Mouse (Mus musculus): Measurements from ENCODE around the gene Akap2. TPM values are rescaled to one million over a fixed set of nuclear protein-coding genes. Genes with fewer than 3 reads are reported as not detected.

Gene Akap2
- polyA plus RNA-seq, 2 experiments, result 0.76 to 1.5 TPM

GRCm38 (mm10) chr4:57682341-57682740 lies 35.1 kb upstream of the Akap2 start:
- no peaks in the 10 kb centered on the region for H3K27me3 ChIP-seq (ENCODE audit: control insufficient read depth, insufficient read depth, low read length)
- no peaks in the 10 kb centered on the region for H3K4me1 ChIP-seq (replicated peaks; ENCODE audit: control insufficient read depth in 2 of 2, insufficient read depth in 2 of 2, low read length in 1 of 2)
- no peak for DNase-seq (ENCODE audit: low read depth in 3 of 3, low spot score in 3 of 3)
- no peaks in the 10 kb centered on the region for H3K9me3 ChIP-seq (ENCODE audit: control insufficient read depth, low read length)
- no peak overlapping the region for H3K4me2 ChIP-seq (ENCODE audit: low read depth)
- no peak for TF ChIP-seq CTCF (IDR thresholded peaks at IDR 0.05; ENCODE audit: low read depth)
- TF ChIP-seq EP300 (IDR thresholded peaks at IDR 0.05; ENCODE audit: low read depth), result no peak
- 70% methylated on average over 2 of the region's 2 CpGs for WGBS (ENCODE audit: insufficient replicate concordance)
- H3K4me3 ChIP-seq (ENCODE audit: insufficient read depth in 1 of 2, low read depth in 2 of 2, low read length in 2 of 2), result no peak overlapping the region
- no peaks in the 10 kb centered on the region for H3K36me3 ChIP-seq (replicated peaks; ENCODE audit: control insufficient read depth, insufficient read depth, low read depth)
- no peak overlapping the region for H3K9ac ChIP-seq (replicated peaks)
- ATAC-seq (ENCODE audit: insufficient read depth), result no peak
- H3K27ac ChIP-seq, result no peak overlapping the region

DNA sequence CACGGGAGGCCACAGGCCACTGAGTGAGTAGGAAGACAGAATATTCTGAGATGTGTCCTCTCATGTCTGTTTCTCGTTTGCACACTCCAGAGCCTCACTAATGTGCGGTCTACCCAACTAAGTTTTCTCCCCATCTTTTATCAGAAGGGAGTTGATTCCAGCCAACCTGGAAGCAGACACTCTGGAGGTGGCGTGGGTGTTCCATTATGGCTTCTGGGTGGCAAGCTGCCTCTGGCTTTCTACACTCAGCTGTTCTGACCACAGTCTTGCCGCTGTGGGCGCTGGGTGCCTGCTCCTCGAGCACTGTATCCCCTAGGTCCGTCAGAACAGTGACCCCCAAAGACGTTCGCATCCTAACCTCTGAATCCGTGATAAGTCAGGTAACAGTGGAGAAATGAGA lies 34.5 kb upstream of the Akap2 start:
- ATAC-seq (ENCODE audit: insufficient read depth) (no peak), DNase-seq (ENCODE audit: low read depth in 3 of 3, low spot score in 3 of 3) (no peak)
- H3K4me2 ChIP-seq (ENCODE audit: low read depth), result no peak overlapping the region
- H3K27ac ChIP-seq, result no peak overlapping the region
- H3K9me3 ChIP-seq (ENCODE audit: control insufficient read depth, low read length), result no peaks in the 10 kb centered on the region
- no peak overlapping the region for H3K9ac ChIP-seq (replicated peaks)
- no peaks in the 10 kb centered on the region for H3K4me1 ChIP-seq (replicated peaks; ENCODE audit: control insufficient read depth in 2 of 2, insufficient read depth in 2 of 2, low read length in 1 of 2)
- TF ChIP-seq CTCF (IDR thresholded peaks at IDR 0.05; ENCODE audit: low read depth) (no peak), EP300 (IDR thresholded peaks at IDR 0.05; ENCODE audit: low read depth) (no peak)
- H3K36me3 ChIP-seq (replicated peaks; ENCODE audit: control insufficient read depth, insufficient read depth, low read depth), result no peaks in the 10 kb centered on the region
- H3K27me3 ChIP-seq (ENCODE audit: control insufficient read depth, insufficient read depth, low read length), result no peaks in the 10 kb centered on the region
- WGBS (ENCODE audit: insufficient replicate concordance), result 65% methylated on average over 11 of the region's 11 CpGs
- no peak overlapping the region for H3K4me3 ChIP-seq (ENCODE audit: insufficient read depth in 1 of 2, low read depth in 2 of 2, low read length in 2 of 2)

DNA sequence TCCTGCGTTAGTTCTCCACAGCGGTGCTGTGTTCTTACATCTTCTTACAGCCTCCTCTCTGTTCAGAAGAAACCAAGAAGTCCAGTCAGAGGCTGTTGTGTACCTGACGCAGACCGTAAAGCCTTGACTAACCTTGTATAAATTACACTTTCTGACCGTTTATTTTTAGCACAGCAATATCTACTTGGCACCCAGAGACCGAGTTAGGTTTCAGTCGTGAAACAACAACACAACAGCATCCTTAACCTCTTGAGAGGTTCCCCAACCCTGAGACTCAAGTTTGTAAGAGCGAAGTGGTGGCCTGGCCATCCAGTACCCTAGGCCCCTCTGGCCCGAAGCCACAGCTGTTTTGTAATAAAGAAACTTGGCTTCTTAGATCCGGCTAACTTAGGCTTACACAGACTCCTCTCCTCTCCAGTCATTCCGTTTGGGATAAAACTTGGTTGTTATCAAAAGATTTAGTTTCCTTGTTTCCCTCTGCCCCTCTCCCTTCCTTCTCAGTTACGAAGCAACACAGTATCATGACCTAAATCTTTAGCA lies 32.7 kb upstream of the Akap2 start:
- Histone ChIP-seq H3K4me1 (replicated peaks; ENCODE audit: control insufficient read depth in 2 of 2, insufficient read depth in 2 of 2, low read length in 1 of 2) (no peaks in the 10 kb centered on the region), H3K9me3 (ENCODE audit: control insufficient read depth, low read length) (no peaks in the 10 kb centered on the region), H3K27me3 (ENCODE audit: control insufficient read depth, insufficient read depth, low read length) (no peaks in the 10 kb centered on the region), H3K36me3 (replicated peaks; ENCODE audit: control insufficient read depth, insufficient read depth, low read depth) (no peaks in the 10 kb centered on the region), H3K9ac (replicated peaks) (no peak overlapping the region), H3K4me3 (ENCODE audit: insufficient read depth in 1 of 2, low read depth in 2 of 2, low read length in 2 of 2) (no peak overlapping the region), H3K4me2 (ENCODE audit: low read depth) (no peak overlapping the region), H3K27ac (no peak overlapping the region)
- TF ChIP-seq EP300 (IDR thresholded peaks at IDR 0.05; ENCODE audit: low read depth), result no peak
- TF ChIP-seq CTCF (IDR thresholded peaks at IDR 0.05; ENCODE audit: low read depth), result no peak
- DNase-seq (ENCODE audit: low read depth in 3 of 3, low spot score in 3 of 3) (no peak), ATAC-seq (ENCODE audit: insufficient read depth) (no peak)
- WGBS (ENCODE audit: insufficient replicate concordance), result 61% methylated on average over 12 of the region's 12 CpGs

- WGBS (ENCODE audit: insufficient replicate concordance), result 60% methylated on average over 3 of the region's 3 CpGs
- H3K27ac ChIP-seq, result no peak overlapping the region
- H3K36me3 ChIP-seq (replicated peaks; ENCODE audit: control insufficient read depth, insufficient read depth, low read depth), result no peaks in the 10 kb centered on the region
- no peak overlapping the region for H3K4me3 ChIP-seq (ENCODE audit: insufficient read depth in 1 of 2, low read depth in 2 of 2, low read length in 2 of 2)
- DNase-seq (ENCODE audit: low read depth in 3 of 3, low spot score in 3 of 3), result no peak
- no peaks in the 10 kb centered on the region for H3K27me3 ChIP-seq (ENCODE audit: control insufficient read depth, insufficient read depth, low read length)
- H3K4me2 ChIP-seq (ENCODE audit: low read depth), result no peak overlapping the region
- H3K9ac ChIP-seq (replicated peaks), result no peak overlapping the region
- no peaks in the 10 kb centered on the region for H3K4me1 ChIP-seq (replicated peaks; ENCODE audit: control insufficient read depth in 2 of 2, insufficient read depth in 2 of 2, low read length in 1 of 2)
- no peaks in the 10 kb centered on the region for H3K9me3 ChIP-seq (ENCODE audit: control insufficient read depth, low read length)
- ATAC-seq (ENCODE audit: insufficient read depth), result no peak
- no peak for TF ChIP-seq CTCF (IDR thresholded peaks at IDR 0.05; ENCODE audit: low read depth)
- TF ChIP-seq EP300 (IDR thresholded peaks at IDR 0.05; ENCODE audit: low read depth), result no peak
These were observed 30.7 kb upstream of the Akap2 start for GRCm38 (mm10) chr4:57686736-57687135.

GRCm38 (mm10) chr4:57687583-57687982 lies 29.9 kb upstream of the Akap2 start:
- H3K4me1 ChIP-seq (replicated peaks; ENCODE audit: control insufficient read depth in 2 of 2, insufficient read depth in 2 of 2, low read length in 1 of 2), result no peaks in the 10 kb centered on the region
- H3K4me3 ChIP-seq (ENCODE audit: insufficient read depth in 1 of 2, low read depth in 2 of 2, low read length in 2 of 2), result no peak overlapping the region
- ATAC-seq (ENCODE audit: insufficient read depth) (no peak), DNase-seq (ENCODE audit: low read depth in 3 of 3, low spot score in 3 of 3) (no peak)
- no peaks in the 10 kb centered on the region for H3K36me3 ChIP-seq (replicated peaks; ENCODE audit: control insufficient read depth, insufficient read depth, low read depth)
- H3K9me3 ChIP-seq (ENCODE audit: control insufficient read depth, low read length), result no peaks in the 10 kb centered on the region
- TF ChIP-seq EP300 (IDR thresholded peaks at IDR 0.05; ENCODE audit: low read depth) (no peak), CTCF (IDR thresholded peaks at IDR 0.05; ENCODE audit: low read depth) (no peak)
- no peak overlapping the region for H3K9ac ChIP-seq (replicated peaks)
- WGBS (ENCODE audit: insufficient replicate concordance), result 45% methylated on average over 3 of the region's 3 CpGs
- H3K4me2 ChIP-seq (ENCODE audit: low read depth), result no peak overlapping the region
- H3K27me3 ChIP-seq (ENCODE audit: control insufficient read depth, insufficient read depth, low read length), result no peaks in the 10 kb centered on the region
- H3K27ac ChIP-seq, result no peak overlapping the region

Data from liver, embryonic 14.5 days (tissue).